Mouse (Mus musculus): ENCODE measurements at regions not wholly inside any gene's neighbourhood (a gene's known extent, or its start where the extent isn't known, plus 50 kb on each side); places are given as distances from the start of the nearest gene placed in this dataset.
"Not testable (repeated sequence)": the region's sequence is repeated elsewhere in the genome, so short reads cannot be mapped to it uniquely, and the experiment has no call there.

GRCm38 (mm10) chr2:181930037-181930436 is 60.9 kb upstream of the Gm14496 start:
- no peak for DNase-seq (ENCODE audit: low read depth, low spot score)

GRCm38 (mm10) chr2:181930538-181930937 is 60.4 kb upstream of the Gm14496 start:
- DNase-seq (ENCODE audit: low read depth, low spot score): not testable (repeated sequence)

- DNase-seq (ENCODE audit: low read depth, low spot score): peak; percentile 34
These were observed 59.7 kb upstream of the Gm14496 start for GRCm38 (mm10) chr2:181931077-181931815.

GRCm38 (mm10) chr2:181931918-181932605 is 58.9 kb upstream of the Gm14496 start:
- peak; percentile 46 for DNase-seq (ENCODE audit: low read depth, low spot score)
